Mouse (Mus musculus) forebrain, embryonic 13.5 days (tissue): ENCODE data around the gene Pcyt1a. TPM values are rescaled to one million over a fixed set of nuclear protein-coding genes. Genes with fewer than 3 reads are reported as not detected.

Experiments used
- ATAC-seq: fragments of 200-750 bp; cut with Nextera tagmentation; 2 replicates; pipeline ENCODE4 v1.8.0; 2017
- H3K27ac ChIP-seq: fragments of 300-500 bp; sonication (generic); 2 replicates; pipeline ENCODE4 v1.5.1; 2015; ENCODE audit warnings: inconsistent platforms, mild to moderate bottlenecking, moderate library complexity
- H3K27me3 ChIP-seq: fragments of 300-500 bp; sonication (generic); 2 replicates; pipeline ENCODE4 v1.6.1; 2015; ENCODE audit warnings: mild to moderate bottlenecking, inconsistent platforms
- H3K36me3 ChIP-seq: fragments of 300-500 bp; sonication (generic); 2 replicates; pipeline ENCODE4 v1.6.1; 2015; ENCODE audit warnings: mild to moderate bottlenecking, inconsistent platforms; ENCODE audit not compliant: poor library complexity, severe bottlenecking
- H3K4me1 ChIP-seq: fragments of 300-500 bp; sonication (generic); 2 replicates; pipeline ENCODE4 v1.6.1; 2015; ENCODE audit warnings: inconsistent platforms
- H3K4me2 ChIP-seq: fragments of 300-500 bp; sonication (generic); 2 replicates; pipeline ENCODE4 v1.6.1; 2015; ENCODE audit warnings: inconsistent platforms, mild to moderate bottlenecking, moderate library complexity
- H3K4me3 ChIP-seq: fragments of 300-500 bp; sonication (generic); 2 replicates; pipeline ENCODE4 v1.5.1; 2015; ENCODE audit warnings: mild to moderate bottlenecking, inconsistent platforms
- H3K9ac ChIP-seq: fragments of 300-500 bp; sonication (generic); 2 replicates; pipeline ENCODE4 v1.6.1; 2015; ENCODE audit warnings: mild to moderate bottlenecking, inconsistent platforms
- H3K9me3 ChIP-seq: fragments of 300-500 bp; sonication (generic); replicated peaks from 2 replicates; pipeline ENCODE4 v1.6.1; 2016; ENCODE audit warnings: inconsistent platforms
- WGBS: fragments of 180-500 bp; shearing (Covaris S2); methylation state at CpG from one replicate; pipeline ENCODE4 v1.1.7; 2015; 5-methylcytosine and 5-hydroxymethylcytosine counted together
- polyA plus RNA-seq: library from polyadenylated mRNA; unstranded; fragments of >200 nt; fragmentation: Nextera tagmentation; extraction: Ambion mirVana; gene quantifications from 2 replicates; pipeline ENCODE4 v1.2.1, GENCODE M21; 2015

Pcyt1a gene
- polyA plus RNA-seq, result 44.1 and 48.1 TPM in 2 replicates

DNA sequence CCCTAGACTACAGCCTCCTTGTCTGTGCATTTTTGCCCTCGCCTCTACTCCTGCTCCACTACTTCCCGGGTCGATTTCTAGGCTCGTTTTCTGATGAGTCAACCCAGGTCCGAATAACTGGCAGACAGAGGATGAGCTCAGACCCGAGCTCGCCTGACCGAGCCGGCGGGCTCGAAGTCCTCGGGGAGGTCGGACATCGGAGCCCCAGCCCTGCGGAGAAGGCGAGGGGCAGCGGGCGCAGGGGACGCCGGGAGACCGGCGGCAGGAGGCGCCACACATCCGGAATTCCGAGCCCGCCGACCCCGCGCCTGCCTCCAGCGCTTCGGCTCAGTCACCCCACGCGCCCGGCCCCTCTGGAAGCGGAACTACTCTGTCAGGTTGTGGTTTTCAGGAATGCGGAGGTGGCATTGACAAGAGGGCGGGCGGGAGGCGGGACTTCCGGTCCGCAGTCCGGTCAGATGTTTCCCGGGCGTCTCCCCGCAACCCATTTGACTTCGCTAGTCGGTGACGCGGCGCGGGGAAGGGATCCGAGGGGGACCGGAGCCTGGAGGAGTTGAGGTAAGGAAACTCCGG is at the start of gene Pcyt1a:
TSS of gene Pcyt1a (plus strand) at position 448 of the 573 bp plus-strand sequence.
- H3K36me3 ChIP-seq, result no peaks in the 10 kb centered on the region
- WGBS, result under 1% methylated on average over 51 of the region's 54 CpGs
- peak within 1 kb of the TSS; percentile 79 for H3K9ac ChIP-seq
- H3K27ac ChIP-seq, result peak within 1 kb of the TSS; percentile 85
- peak within 1 kb of the TSS; percentile 86 for H3K4me2 ChIP-seq
- peak; percentile 98 for ATAC-seq
- no peaks in the 10 kb centered on the region for H3K9me3 ChIP-seq
- H3K4me3 ChIP-seq, result peak within 1 kb of the TSS; percentile 87
- H3K4me1 ChIP-seq, result peaks cover 17% of the 10 kb centered on the region
- H3K27me3 ChIP-seq, result no peaks in the 10 kb centered on the region

DNA sequence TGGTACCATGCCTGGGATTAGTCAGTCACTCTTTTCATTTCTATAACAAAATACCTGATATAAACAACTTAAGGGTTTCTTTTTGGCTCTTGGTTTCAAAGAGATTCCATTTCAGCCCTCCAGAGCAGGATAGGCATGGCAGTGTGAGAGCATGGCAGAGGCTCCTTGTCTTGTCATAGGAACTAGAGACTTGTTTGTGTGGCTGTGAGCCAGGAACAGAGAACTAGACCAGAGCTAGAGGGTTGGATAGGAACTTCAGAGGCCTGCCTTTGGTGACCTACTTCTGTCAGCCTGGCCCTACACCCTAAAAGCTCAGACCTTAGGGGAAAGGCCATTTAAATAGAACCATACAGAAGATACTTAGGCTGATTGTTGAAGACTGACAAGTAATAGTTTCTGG is 47.8 kb upstream of the Pcyt1a start:
- H3K36me3 ChIP-seq, result peaks cover 75% of the 10 kb centered on the region
- H3K4me2 ChIP-seq, result no peak overlapping the region
- H3K27me3 ChIP-seq, result no peaks in the 10 kb centered on the region
- no peaks in the 10 kb centered on the region for H3K9me3 ChIP-seq
- H3K9ac ChIP-seq, result no peak overlapping the region
- H3K4me3 ChIP-seq, result no peak overlapping the region
- no peak overlapping the region for H3K27ac ChIP-seq
- ATAC-seq, result no peak
- no peaks in the 10 kb centered on the region for H3K4me1 ChIP-seq

DNA sequence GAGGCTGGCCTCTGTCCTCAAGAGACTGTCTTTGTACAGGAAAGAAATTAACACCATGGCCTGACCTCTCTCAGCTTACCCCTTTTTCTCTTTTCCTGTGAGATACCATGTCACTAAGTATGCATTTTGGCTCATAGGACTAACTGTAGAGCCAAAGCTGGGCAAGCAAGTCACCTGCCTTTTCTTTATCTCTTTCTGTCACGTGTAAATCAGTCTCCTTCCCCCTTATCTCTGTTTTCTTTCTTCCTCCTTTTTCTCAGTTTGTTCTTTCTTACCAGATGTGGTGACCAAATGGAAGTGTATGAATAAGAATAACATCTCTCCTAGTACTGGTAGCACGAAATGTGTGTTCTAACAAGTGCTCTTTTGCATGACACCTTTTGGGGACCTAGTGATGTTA is 45.8 kb upstream of the Pcyt1a start:
- H3K36me3 ChIP-seq, result peaks cover 64% of the 10 kb centered on the region
- 92% methylated on average over 2 of the region's 2 CpGs for WGBS

DNA sequence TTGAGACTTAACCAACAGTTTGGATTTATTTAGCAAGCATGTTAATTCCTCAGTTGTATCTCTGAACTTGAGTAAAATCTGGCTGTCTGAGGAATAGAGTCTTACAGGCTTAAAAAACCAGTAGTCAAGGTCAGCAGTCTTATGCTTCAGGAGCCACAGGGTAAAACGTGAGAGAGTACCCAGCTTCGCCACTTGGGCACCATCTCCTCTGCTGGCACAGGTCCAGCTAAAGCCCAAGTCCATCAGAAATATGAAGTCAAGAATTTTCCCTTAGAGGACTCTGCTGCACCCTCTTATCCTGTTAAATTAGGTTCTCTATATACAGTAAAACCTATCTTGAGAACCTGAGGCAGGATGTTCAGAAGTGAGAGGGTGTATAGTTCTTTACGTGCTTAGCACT is 43.9 kb upstream of the Pcyt1a start:
- WGBS, result 85% methylated on average over 3 of the region's 3 CpGs
- no peak for ATAC-seq
- peaks cover 61% of the 10 kb centered on the region for H3K36me3 ChIP-seq

More for the DNA sequence above, 45.8 kb upstream of the Pcyt1a start:
- H3K4me2 ChIP-seq, result no peak overlapping the region
- H3K9ac ChIP-seq, result no peak overlapping the region
- H3K9me3 ChIP-seq, result no peaks in the 10 kb centered on the region
- H3K27me3 ChIP-seq, result no peaks in the 10 kb centered on the region
- H3K4me1 ChIP-seq, result no peaks in the 10 kb centered on the region
- ATAC-seq, result no peak
- H3K4me3 ChIP-seq, result no peak overlapping the region
- no peak overlapping the region for H3K27ac ChIP-seq

DNA sequence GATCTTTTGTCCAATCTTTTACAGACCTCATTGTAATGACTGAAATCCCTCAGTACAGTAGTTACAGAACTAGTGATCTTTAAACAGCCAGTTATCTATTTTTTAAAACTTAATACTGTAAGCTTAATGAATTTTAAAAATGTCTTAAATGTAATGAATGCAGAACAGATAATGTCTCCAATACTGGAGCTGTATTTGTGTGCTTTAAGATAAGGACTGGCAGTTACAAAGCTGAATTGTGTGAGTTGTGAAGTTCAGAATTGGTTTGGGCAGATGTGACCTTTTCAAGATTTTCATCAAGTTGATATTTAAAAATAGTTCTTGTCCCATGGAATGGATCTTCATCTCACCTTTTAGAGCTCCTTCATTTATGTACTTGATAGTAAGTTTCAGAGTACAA is 41.7 kb upstream of the Pcyt1a start:
- no peaks in the 10 kb centered on the region for H3K27me3 ChIP-seq
- peaks cover 53% of the 10 kb centered on the region for H3K36me3 ChIP-seq

More for the DNA sequence above, 43.9 kb upstream of the Pcyt1a start:
- no peak overlapping the region for H3K4me3 ChIP-seq
- no peaks in the 10 kb centered on the region for H3K4me1 ChIP-seq
- H3K27me3 ChIP-seq, result no peaks in the 10 kb centered on the region
- H3K9me3 ChIP-seq, result no peaks in the 10 kb centered on the region
- H3K4me2 ChIP-seq, result no peak overlapping the region
- no peak overlapping the region for H3K9ac ChIP-seq
- no peak overlapping the region for H3K27ac ChIP-seq

DNA sequence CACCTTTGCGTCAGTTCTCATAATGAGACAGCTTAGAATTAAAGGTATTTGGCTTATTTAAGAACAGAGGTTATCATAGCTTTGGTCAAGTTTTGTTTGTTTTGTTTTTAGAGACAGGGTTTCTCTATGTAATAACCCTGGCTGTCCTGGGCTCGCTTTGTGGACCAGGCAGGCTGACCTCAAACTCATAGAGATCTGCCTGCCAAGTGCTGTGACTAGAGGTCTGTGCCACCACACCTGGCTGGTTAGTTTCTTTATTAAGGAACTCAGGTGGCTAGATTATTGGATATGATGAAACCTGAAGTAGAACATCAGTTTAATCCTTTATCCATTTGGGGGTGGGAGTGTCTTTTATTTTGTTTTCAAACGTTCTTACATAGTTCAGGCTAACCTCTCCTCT is 40.9 kb upstream of the Pcyt1a start:
- H3K4me3 ChIP-seq, result no peak overlapping the region
- H3K27me3 ChIP-seq, result no peaks in the 10 kb centered on the region
- H3K36me3 ChIP-seq, result peaks cover 51% of the 10 kb centered on the region
- H3K4me2 ChIP-seq, result no peak overlapping the region
- H3K9me3 ChIP-seq, result no peaks in the 10 kb centered on the region
- no peak overlapping the region for H3K9ac ChIP-seq
- no peak overlapping the region for H3K27ac ChIP-seq
- no peaks in the 10 kb centered on the region for H3K4me1 ChIP-seq
- WGBS, result 94% methylated on average over 3 of the region's 3 CpGs
- no peak for ATAC-seq

More for the DNA sequence above, 41.7 kb upstream of the Pcyt1a start:
- no peaks in the 10 kb centered on the region for H3K9me3 ChIP-seq
- H3K4me3 ChIP-seq, result no peak overlapping the region
- no peaks in the 10 kb centered on the region for H3K4me1 ChIP-seq
- ATAC-seq, result no peak
- no peak overlapping the region for H3K9ac ChIP-seq
- no peak overlapping the region for H3K27ac ChIP-seq
- no peak overlapping the region for H3K4me2 ChIP-seq

DNA sequence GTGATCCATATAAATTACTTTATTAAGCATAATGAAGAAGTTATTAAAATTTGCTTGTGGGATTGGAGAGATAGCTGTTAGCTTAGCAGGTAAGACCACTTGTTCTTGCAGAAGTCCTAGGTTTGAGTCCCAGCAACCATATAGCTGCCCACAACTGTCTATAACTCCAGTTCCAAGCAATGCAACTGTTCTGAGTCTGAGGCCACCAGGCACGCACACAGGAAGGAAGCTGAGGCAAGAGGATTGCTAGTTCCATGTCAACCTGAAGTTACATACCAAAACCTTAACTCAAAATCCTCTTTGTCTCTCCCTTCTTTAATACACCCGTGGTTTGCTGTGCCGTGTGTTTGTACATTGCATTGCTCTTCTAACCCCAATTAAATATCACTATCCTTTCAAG is 39.8 kb upstream of the Pcyt1a start:
- peaks cover 41% of the 10 kb centered on the region for H3K36me3 ChIP-seq
- no peaks in the 10 kb centered on the region for H3K4me1 ChIP-seq
- no peak overlapping the region for H3K4me2 ChIP-seq
- no peaks in the 10 kb centered on the region for H3K9me3 ChIP-seq
- no peak overlapping the region for H3K4me3 ChIP-seq
- WGBS, result 98% methylated on average over 3 of the region's 3 CpGs
- no peak overlapping the region for H3K9ac ChIP-seq
- no peak for ATAC-seq
- no peak overlapping the region for H3K27ac ChIP-seq
- H3K27me3 ChIP-seq, result no peaks in the 10 kb centered on the region

DNA sequence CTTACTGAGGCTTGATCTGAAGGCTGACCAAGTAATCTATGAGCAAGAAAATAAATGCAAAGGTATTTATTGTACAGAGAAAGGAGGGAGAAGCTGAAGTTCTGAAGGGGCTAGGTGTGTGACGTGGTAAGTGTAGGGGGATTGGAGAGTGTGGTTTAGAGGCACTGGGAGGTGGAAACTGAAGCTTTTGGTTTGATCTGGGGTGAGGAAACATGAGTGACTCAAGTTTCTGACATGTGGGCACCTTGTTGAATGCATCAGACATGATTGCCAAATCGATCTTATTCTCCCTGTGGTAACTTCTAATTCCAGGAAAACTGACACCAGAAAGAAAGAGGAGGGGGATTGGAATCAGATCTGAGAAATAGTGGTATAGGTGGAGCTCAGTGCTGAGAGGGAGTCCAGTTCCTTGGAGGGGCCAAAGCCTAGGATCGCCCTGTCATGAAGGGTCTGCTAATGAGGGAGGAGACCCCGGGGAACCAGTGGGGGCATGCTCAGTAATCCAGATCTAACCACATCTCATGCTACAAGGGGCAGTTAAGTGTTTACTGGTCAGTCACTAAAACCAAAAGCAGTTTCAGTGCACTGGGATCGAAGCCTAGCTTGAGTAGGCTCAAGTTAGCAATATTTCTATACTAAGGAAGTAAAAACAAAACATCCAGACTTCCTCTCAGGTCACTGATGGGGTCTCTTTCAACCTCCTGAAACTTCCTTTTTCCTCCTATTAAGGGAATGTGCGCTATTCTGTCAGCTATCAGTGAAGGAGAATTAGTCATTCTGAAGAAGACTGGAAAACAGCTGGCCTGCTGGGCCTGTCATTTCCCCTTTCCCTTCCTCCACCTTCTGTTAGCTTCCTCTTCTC is 34.8 kb upstream of the Pcyt1a start:
- no peak overlapping the region for H3K4me3 ChIP-seq
- H3K9ac ChIP-seq, result no peak overlapping the region
- H3K9me3 ChIP-seq, result no peaks in the 10 kb centered on the region
- no peak overlapping the region for H3K27ac ChIP-seq
- H3K27me3 ChIP-seq, result no peaks in the 10 kb centered on the region
- no peak for ATAC-seq
- WGBS, result 76% methylated on average over 6 of the region's 6 CpGs
- no peaks in the 10 kb centered on the region for H3K4me1 ChIP-seq
- H3K4me2 ChIP-seq, result no peak overlapping the region
- H3K36me3 ChIP-seq, result peaks cover 22% of the 10 kb centered on the region

DNA sequence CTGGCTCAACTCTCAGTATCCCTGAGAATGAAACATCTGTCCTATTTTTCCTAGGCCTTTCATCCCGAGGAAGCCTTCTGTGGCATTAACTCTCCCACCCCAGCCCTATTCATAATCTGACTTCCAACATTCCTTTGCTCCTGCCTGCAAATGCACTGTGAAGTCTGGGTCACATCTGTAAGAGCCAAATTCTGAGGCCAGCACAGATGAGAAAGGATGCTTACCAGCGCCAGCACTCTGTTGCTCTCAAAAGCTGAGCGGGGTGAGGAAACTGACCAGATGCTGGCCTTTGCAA is 34.2 kb upstream of the Pcyt1a start:
- Histone ChIP-seq H3K4me1 (no peaks in the 10 kb centered on the region), H3K9me3 (no peaks in the 10 kb centered on the region), H3K27me3 (no peaks in the 10 kb centered on the region), H3K36me3 (peaks cover 16% of the 10 kb centered on the region), H3K27ac (no peak overlapping the region), H3K4me2 (no peak overlapping the region), H3K4me3 (no peak overlapping the region), H3K9ac (no peak overlapping the region)
- ATAC-seq, result no peak
- WGBS, result 68% methylated on average over 3 of the region's 3 CpGs

DNA sequence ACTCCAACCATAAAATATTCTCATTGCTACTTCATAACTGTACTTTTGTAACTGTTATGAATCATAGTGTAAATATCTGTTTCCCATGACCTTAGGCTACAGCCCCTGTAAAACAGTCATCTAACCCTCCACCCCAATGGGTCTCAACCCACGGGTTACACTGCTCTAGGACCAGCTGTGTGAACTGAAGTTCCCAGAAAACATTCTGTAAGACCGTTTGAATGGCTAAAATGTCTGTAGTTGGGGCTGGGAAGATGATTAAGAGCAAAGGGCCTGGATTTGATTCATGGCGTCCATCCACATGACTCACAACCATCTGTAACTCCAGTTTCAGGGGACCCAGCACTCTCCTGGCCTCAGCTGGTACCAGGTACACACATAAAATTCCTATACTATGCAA is 32.5 kb upstream of the Pcyt1a start:
- Histone ChIP-seq H3K9me3 (no peaks in the 10 kb centered on the region), H3K36me3 (peaks cover 6% of the 10 kb centered on the region; the same call in 1 of the 2 replicates), H3K4me2 (no peak overlapping the region), H3K4me3 (no peak overlapping the region), H3K27me3 (no peaks in the 10 kb centered on the region), H3K27ac (no peak overlapping the region), H3K9ac (no peak overlapping the region), H3K4me1 (no peaks in the 10 kb centered on the region)
- no peak for ATAC-seq
- 77% methylated on average over 3 of the region's 3 CpGs for WGBS

DNA sequence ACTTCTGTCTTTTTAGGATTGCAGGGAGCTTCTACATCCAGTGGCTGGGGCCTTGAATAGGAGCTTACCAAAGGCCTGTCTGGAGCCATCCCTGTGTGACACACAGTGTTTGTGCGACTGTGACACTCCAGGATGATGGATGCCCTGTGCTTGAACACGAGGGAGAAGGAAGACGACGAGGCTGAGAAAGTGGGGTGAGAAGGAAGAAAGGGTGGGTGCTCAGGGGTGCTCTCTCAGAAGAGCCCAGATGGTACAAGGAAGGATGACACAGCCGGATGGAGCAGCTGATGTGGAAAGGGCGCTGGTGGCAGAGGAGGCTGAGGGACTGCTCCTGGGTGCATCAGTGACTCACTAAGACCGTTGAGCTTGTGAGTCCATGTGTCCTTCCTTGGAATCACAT is 30.5 kb upstream of the Pcyt1a start, which contains the start of gene Tm4sf19:
TSS of gene Tm4sf19 (plus strand) at position 240 of the 400 bp plus-strand sequence.
- no peaks in the 10 kb centered on the region for H3K27me3 ChIP-seq
- no peak within 1 kb of the TSS for H3K9ac ChIP-seq
- no peak within 1 kb of the TSS for H3K4me2 ChIP-seq
- no peak for ATAC-seq
- WGBS, result 87% methylated on average over 7 of the region's 7 CpGs
- H3K4me3 ChIP-seq, result no peak within 1 kb of the TSS
- no peak within 1 kb of the TSS for H3K27ac ChIP-seq
- no peaks in the 10 kb centered on the region for H3K9me3 ChIP-seq
- H3K4me1 ChIP-seq, result no peaks in the 10 kb centered on the region
- H3K36me3 ChIP-seq, result no peaks in the 10 kb centered on the region

DNA sequence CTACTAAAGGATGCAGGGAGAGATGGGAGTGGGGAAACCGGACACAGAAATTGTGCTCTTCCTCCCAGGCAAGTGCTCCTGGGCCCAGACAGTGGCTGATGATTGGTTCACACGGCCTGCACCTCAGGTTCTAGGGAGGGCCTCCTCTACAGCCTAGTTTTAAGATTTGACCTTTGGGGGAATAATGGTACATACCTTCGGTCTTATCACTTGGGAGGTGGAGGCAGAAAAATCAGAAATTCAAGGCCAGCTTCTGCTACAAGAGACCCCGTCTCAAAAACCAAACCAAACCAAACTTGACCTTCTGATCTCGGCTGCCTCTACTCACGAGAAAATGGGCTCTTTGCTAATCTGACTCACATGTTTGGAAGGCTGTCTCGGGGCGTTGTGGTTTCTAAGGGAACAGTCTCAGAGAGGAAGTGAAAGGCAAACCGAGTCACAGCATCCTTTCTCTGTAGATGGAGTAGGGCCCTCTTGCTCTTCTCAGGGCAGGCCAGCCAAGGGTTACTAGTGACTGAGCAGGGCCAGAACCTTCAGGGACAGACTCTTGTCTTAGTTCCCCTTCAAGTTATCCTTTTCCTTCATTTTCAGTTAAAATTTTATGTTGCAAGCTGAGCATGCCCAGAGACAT is 29.3 kb upstream of the Pcyt1a start:
- Histone ChIP-seq H3K4me1 (no peaks in the 10 kb centered on the region), H3K9ac (no peak overlapping the region), H3K36me3 (no peaks in the 10 kb centered on the region), H3K4me3 (no peak overlapping the region), H3K4me2 (no peak overlapping the region), H3K9me3 (no peaks in the 10 kb centered on the region), H3K27ac (no peak overlapping the region), H3K27me3 (no peaks in the 10 kb centered on the region)
- WGBS, result 89% methylated on average over 9 of the region's 9 CpGs
- no peak for ATAC-seq
